Mouse (Mus musculus) kidney, embryonic 16.5 days (tissue): ENCODE measurements around the gene Cracr2a. TPM values are rescaled to one million over a fixed set of nuclear protein-coding genes. Genes with fewer than 3 reads are reported as not detected.
A peak's percentile ranks its signal among the peaks of the same experiment; 100 is the strongest.

ENCODE experiments used
- ATAC-seq: fragments of 200-750 bp; cut with Nextera tagmentation; 2 replicates; pipeline ENCODE4 v1.8.0; 2017; ENCODE audit warnings: moderate TSS enrichment; ENCODE audit not compliant: low FRiP score, low TSS enrichment
- H3K27ac ChIP-seq: fragments of 300-500 bp; sonication (generic); 2 replicates; pipeline ENCODE4 v1.5.1; 2014; ENCODE audit warnings: low read length
- H3K27me3 ChIP-seq: fragments of 300-500 bp; sonication (generic); 2 replicates; pipeline ENCODE4 v1.6.1; 2014; ENCODE audit warnings: low read length, control low read depth, mixed read lengths; ENCODE audit not compliant: insufficient read depth
- H3K36me3 ChIP-seq: fragments of 300-500 bp; sonication (generic); 2 replicates; pipeline ENCODE4 v1.6.1; 2014; ENCODE audit warnings: low read length, control low read depth, mixed read lengths; ENCODE audit not compliant: insufficient read depth
- H3K4me1 ChIP-seq: fragments of 300-500 bp; sonication (generic); 2 replicates; pipeline ENCODE4 v1.6.1; 2014; ENCODE audit warnings: low read length, control low read depth, mixed read lengths; ENCODE audit not compliant: insufficient read depth
- H3K4me2 ChIP-seq: fragments of 300-500 bp; sonication (generic); replicated peaks from 2 replicates; pipeline ENCODE4 v1.6.1; 2014; ENCODE audit warnings: low read depth, low read length
- H3K4me3 ChIP-seq: fragments of 300-500 bp; sonication (generic); 2 replicates; pipeline ENCODE4 v1.5.1; 2014; ENCODE audit warnings: mild to moderate bottlenecking, low read length
- H3K9ac ChIP-seq: fragments of 300-500 bp; sonication (generic); replicated peaks from 2 replicates; pipeline ENCODE4 v1.6.1; 2014; ENCODE audit warnings: low read length
- H3K9me3 ChIP-seq: fragments of 300-500 bp; sonication (generic); 2 replicates; pipeline ENCODE4 v1.6.1; 2016; ENCODE audit warnings: low read length, control low read depth
- WGBS: fragments of 180-500 bp; shearing (Covaris S2); extraction: QIAGEN DNeasy Blood & Tissue Kit; methylation state at CpG from one replicate; pipeline ENCODE4 v1.1.7; 2014; 5-methylcytosine and 5-hydroxymethylcytosine counted together
- polyA plus RNA-seq: library from polyadenylated mRNA; unstranded; fragments of >200 nt; fragmentation: Nextera tagmentation; extraction: Ambion mirVana; gene quantifications from 2 replicates; pipeline ENCODE4 v1.2.1, GENCODE M21; 2015

Gene Cracr2a
- polyA plus RNA-seq, 1 experiment from 2014 or later: 2.0 TPM

GRCm38 (mm10) chr6:127676866-127677265 is 115.7 kb downstream of the Cracr2a start:
- H3K4me3 ChIP-seq: no peak overlapping the region
- no peaks in the 10 kb centered on the region for H3K36me3 ChIP-seq
- no peak overlapping the region for H3K4me2 ChIP-seq
- H3K9me3 ChIP-seq: no peaks in the 10 kb centered on the region
- H3K27ac ChIP-seq: no peak overlapping the region
- no peak for ATAC-seq
- H3K27me3 ChIP-seq: no peaks in the 10 kb centered on the region
- 74% methylated on average over 11 of the region's 11 CpGs for WGBS
- H3K4me1 ChIP-seq: no peaks in the 10 kb centered on the region
- no peak overlapping the region for H3K9ac ChIP-seq

GRCm38 (mm10) chr6:127678320-127678719 is 117.2 kb downstream of the Cracr2a start:
- H3K9ac ChIP-seq: no peak overlapping the region
- H3K4me3 ChIP-seq: no peak overlapping the region
- H3K4me2 ChIP-seq: no peak overlapping the region
- no peak for ATAC-seq
- H3K36me3 ChIP-seq: no peaks in the 10 kb centered on the region
- H3K4me1 ChIP-seq: no peaks in the 10 kb centered on the region
- H3K27me3 ChIP-seq: 0 out of 2 replicates have a peak, but pooled peaks cover 3% of the 10 kb centered on the region
- H3K27ac ChIP-seq: no peak overlapping the region
- 73% methylated on average over 9 of the region's 9 CpGs for WGBS
- H3K9me3 ChIP-seq: no peaks in the 10 kb centered on the region

- 80% methylated on average over 3 of the region's 3 CpGs for WGBS
- Histone ChIP-seq H3K4me1 (no peaks in the 10 kb centered on the region), H3K9ac (no peak overlapping the region), H3K4me3 (no peak overlapping the region), H3K27me3 (0 out of 2 replicates have a peak, but pooled peaks cover 3% of the 10 kb centered on the region), H3K9me3 (no peaks in the 10 kb centered on the region), H3K4me2 (no peak overlapping the region), H3K36me3 (no peaks in the 10 kb centered on the region), H3K27ac (no peak overlapping the region)
- ATAC-seq: no peak
Observed at GRCm38 (mm10) chr6:127678998-127679397, 117.9 kb downstream of the Cracr2a start.

- H3K4me3 ChIP-seq: no peak overlapping the region
- no peak overlapping the region for H3K27ac ChIP-seq
- 0 out of 2 replicates have a peak, but pooled peaks cover 3% of the 10 kb centered on the region for H3K27me3 ChIP-seq
- no peaks in the 10 kb centered on the region for H3K9me3 ChIP-seq
- peak; percentile 57; the same call in 1 of the 2 replicates for ATAC-seq
- WGBS: 76% methylated on average over 7 of the region's 7 CpGs
- no peaks in the 10 kb centered on the region for H3K36me3 ChIP-seq
- no peaks in the 10 kb centered on the region for H3K4me1 ChIP-seq
- no peak overlapping the region for H3K9ac ChIP-seq
- no peak overlapping the region for H3K4me2 ChIP-seq
Observed at GRCm38 (mm10) chr6:127680784-127681183, 119.6 kb downstream of the Cracr2a start.

- Histone ChIP-seq H3K9me3 (no peaks in the 10 kb centered on the region), H3K9ac (no peak overlapping the region), H3K4me3 (no peak overlapping the region), H3K27ac (no peak overlapping the region), H3K27me3 (0 out of 2 replicates have a peak, but pooled peaks cover 3% of the 10 kb centered on the region), H3K36me3 (no peaks in the 10 kb centered on the region), H3K4me2 (no peak overlapping the region), H3K4me1 (no peaks in the 10 kb centered on the region)
- no peak for ATAC-seq
- WGBS: 63% methylated on average over 8 of the region's 8 CpGs
Observed at GRCm38 (mm10) chr6:127683561-127683960, 122.4 kb downstream of the Cracr2a start.

- no peak for ATAC-seq
- H3K36me3 ChIP-seq: no peaks in the 10 kb centered on the region
- WGBS: 75% methylated on average over 4 of the region's 4 CpGs
- no peak overlapping the region for H3K4me3 ChIP-seq
- H3K4me2 ChIP-seq: no peak overlapping the region
- no peak overlapping the region for H3K27ac ChIP-seq
- 0 out of 2 replicates have a peak, but pooled peaks cover 3% of the 10 kb centered on the region for H3K27me3 ChIP-seq
- no peak overlapping the region for H3K9ac ChIP-seq
- H3K9me3 ChIP-seq: no peaks in the 10 kb centered on the region
- no peaks in the 10 kb centered on the region for H3K4me1 ChIP-seq
Observed at GRCm38 (mm10) chr6:127684981-127685380, 123.8 kb downstream of the Cracr2a start.

- no peaks in the 10 kb centered on the region for H3K4me1 ChIP-seq
- WGBS: 85% methylated on average over 6 of the region's 6 CpGs
Observed at GRCm38 (mm10) chr6:127687181-127687860, 126.2 kb downstream of the Cracr2a start.

GRCm38 (mm10) chr6:127692298-127692697 is 131.2 kb downstream of the Cracr2a start:
- Histone ChIP-seq H3K4me3 (no peak overlapping the region), H3K27me3 (no peaks in the 10 kb centered on the region), H3K36me3 (no peaks in the 10 kb centered on the region), H3K9me3 (no peaks in the 10 kb centered on the region), H3K27ac (no peak overlapping the region), H3K4me2 (no peak overlapping the region), H3K9ac (no peak overlapping the region), H3K4me1 (no peaks in the 10 kb centered on the region)
- WGBS: 54% methylated on average over 7 of the region's 7 CpGs
- ATAC-seq: no peak

More at GRCm38 (mm10) chr6:127687181-127687860, 126.2 kb downstream of the Cracr2a start:
- H3K9ac ChIP-seq: no peak overlapping the region
- no peak overlapping the region for H3K27ac ChIP-seq
- H3K36me3 ChIP-seq: no peaks in the 10 kb centered on the region
- H3K27me3 ChIP-seq: 0 out of 2 replicates have a peak, but pooled peaks cover 3% of the 10 kb centered on the region
- H3K9me3 ChIP-seq: no peaks in the 10 kb centered on the region
- no peak overlapping the region for H3K4me3 ChIP-seq
- no peak overlapping the region for H3K4me2 ChIP-seq
- ATAC-seq: no peak

GRCm38 (mm10) chr6:127693681-127694080 is 132.5 kb downstream of the Cracr2a start:
- 88% methylated on average over 7 of the region's 7 CpGs for WGBS
- Histone ChIP-seq H3K4me2 (no peak overlapping the region), H3K27ac (no peak overlapping the region), H3K9ac (no peak overlapping the region), H3K27me3 (no peaks in the 10 kb centered on the region), H3K9me3 (no peaks in the 10 kb centered on the region), H3K36me3 (no peaks in the 10 kb centered on the region), H3K4me3 (no peak overlapping the region), H3K4me1 (no peaks in the 10 kb centered on the region)
- ATAC-seq: no peak

GRCm38 (mm10) chr6:127701036-127701783 is 140.1 kb downstream of the Cracr2a start:
- Histone ChIP-seq H3K36me3 (no peaks in the 10 kb centered on the region), H3K4me3 (no peak overlapping the region), H3K9ac (no peak overlapping the region), H3K4me2 (no peak overlapping the region), H3K27ac (no peak overlapping the region), H3K27me3 (no peaks in the 10 kb centered on the region), H3K9me3 (no peaks in the 10 kb centered on the region), H3K4me1 (no peaks in the 10 kb centered on the region)
- no peak for ATAC-seq
- WGBS: 43% methylated on average over 11 of the region's 11 CpGs
